Mouse (Mus musculus): ENCODE data around the gene C1qc. TPM values are rescaled to one million over a fixed set of nuclear protein-coding genes. Genes with fewer than 3 reads are reported as not detected.

C1qc gene
- total RNA-seq, 4 experiments from 2014 or later = 2.2 to 8.2 (median 5.5) TPM

GRCm38 (mm10) chr4:136896461-136896860, 3.6 kb upstream of the C1qc start:
- DNase-seq (ENCODE audit: low spot score in 2 of 2) = no peak

GRCm38 (mm10) chr4:136895861-136896260, 3.0 kb upstream of the C1qc start:
- DNase-seq (ENCODE audit: low spot score in 2 of 2) = no peak

- no peak for DNase-seq (ENCODE audit: low spot score in 2 of 2)
Measured at GRCm38 (mm10) chr4:136894821-136895220, 2.0 kb upstream of the C1qc start.

GRCm38 (mm10) chr4:136893691-136894543, 1.1 kb upstream of the C1qc start:
- DNase-seq (ENCODE audit: low spot score in 2 of 2) = no peak

GRCm38 (mm10) chr4:136892371-136892770, 494 bp downstream of the C1qc start:
- no peak for DNase-seq (ENCODE audit: low spot score in 2 of 2)

GRCm38 (mm10) chr4:136891115-136891514, 1.8 kb downstream of the C1qc start:
- DNase-seq (ENCODE audit: low spot score in 2 of 2) = no peak

GRCm38 (mm10) chr4:136889981-136890380, 2.9 kb downstream of the C1qc start:
- no peak for DNase-seq (ENCODE audit: low spot score in 2 of 2)

- DNase-seq (ENCODE audit: low spot score in 2 of 2) = no peak
Measured at GRCm38 (mm10) chr4:136887714-136888113, 5.2 kb downstream of the C1qc start.

GRCm38 (mm10) chr4:136886101-136886500, 6.8 kb downstream of the C1qc start, which contains the start of gene C1qb:
TSS of gene C1qb (minus strand) at chr4:136886187.
- no peak for DNase-seq (ENCODE audit: low spot score in 2 of 2)

- no peak for DNase-seq (ENCODE audit: low spot score in 2 of 2)
Measured at GRCm38 (mm10) chr4:136878601-136879000, 14.3 kb downstream of the C1qc start.

GRCm38 (mm10) chr4:136878171-136878570, 14.7 kb downstream of the C1qc start:
- no peak for DNase-seq (ENCODE audit: low spot score in 2 of 2)

GRCm38 (mm10) chr4:136876971-136877370, 15.9 kb downstream of the C1qc start:
- no peak for DNase-seq (ENCODE audit: low spot score in 2 of 2)

- no peak for DNase-seq (ENCODE audit: low spot score in 2 of 2)
Measured at GRCm38 (mm10) chr4:136875012-136875411, 17.9 kb downstream of the C1qc start.

GRCm38 (mm10) chr4:136868371-136868770, 24.5 kb downstream of the C1qc start:
- no peak for DNase-seq (ENCODE audit: low spot score in 2 of 2)

GRCm38 (mm10) chr4:136867690-136868345, 25.0 kb downstream of the C1qc start:
- no peak for DNase-seq (ENCODE audit: low spot score in 2 of 2)

GRCm38 (mm10) chr4:136865531-136865930, 27.3 kb downstream of the C1qc start:
- DNase-seq (ENCODE audit: low spot score in 2 of 2) = no peak

GRCm38 (mm10) chr4:136864751-136865470, 28.0 kb downstream of the C1qc start:
- no peak for DNase-seq (ENCODE audit: low spot score in 2 of 2)

GRCm38 (mm10) chr4:136863517-136863916, 29.3 kb downstream of the C1qc start:
- no peak for DNase-seq (ENCODE audit: low spot score in 2 of 2)

- DNase-seq (ENCODE audit: low spot score in 2 of 2) = no peak
Measured at GRCm38 (mm10) chr4:136862411-136862810, 30.5 kb downstream of the C1qc start.

GRCm38 (mm10) chr4:136861806-136862205, 31.1 kb downstream of the C1qc start:
- DNase-seq (ENCODE audit: low spot score in 2 of 2) = no peak

- DNase-seq (ENCODE audit: low spot score in 2 of 2) = no peak
Measured at GRCm38 (mm10) chr4:136860022-136860421, 32.8 kb downstream of the C1qc start.

GRCm38 (mm10) chr4:136855081-136855480, 37.8 kb downstream of the C1qc start:
- no peak for DNase-seq (ENCODE audit: low spot score in 2 of 2)

All from gastrocnemius, adult 8-10 months (tissue).